Mouse (Mus musculus) ES-Bruce4 (cell line): ENCODE results near the gene Ric3.

Experiments used
- CTCF ChIP-seq: IDR thresholded peaks from one replicate; pipeline ENCODE4 v1.8.1; 2011; ENCODE audit warnings: low read depth, low read length
- EP300 ChIP-seq: IDR thresholded peaks from 2 replicates; pipeline ENCODE4 v1.6.1; 2011; ENCODE audit warnings: low read depth, low read length; ENCODE audit not compliant: insufficient read depth
- POLR2A ChIP-seq: IDR thresholded peaks from one replicate; pipeline ENCODE4 v1.8.1; 2011; ENCODE audit warnings: low read length; ENCODE audit not compliant: insufficient read depth

DNA sequence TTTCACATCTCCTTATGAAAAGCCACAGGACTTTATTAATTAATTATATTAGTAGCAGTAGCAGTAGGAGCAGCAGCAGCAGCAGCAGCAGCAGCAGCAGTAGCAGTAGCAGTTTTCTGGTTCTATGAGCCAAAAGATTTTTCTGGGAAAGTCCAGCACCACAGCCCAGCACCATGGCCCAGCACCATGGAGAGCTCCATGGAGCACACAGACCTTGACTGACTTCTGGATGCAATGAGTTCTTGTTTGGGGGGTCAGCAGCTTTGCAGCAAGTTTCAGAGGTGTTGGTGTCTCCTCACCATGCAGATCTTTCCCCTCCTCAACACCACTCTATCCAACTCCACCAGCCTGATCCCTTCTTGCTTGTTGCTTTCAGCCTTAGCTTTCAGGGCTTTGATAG, 46.3 kb upstream of the Ric3 start:
- TF ChIP-seq EP300 (no peak), POLR2A (no peak), CTCF (no peak)
